Mouse (Mus musculus): ENCODE results near the gene Tmod3.
"Not testable (repeated sequence)": the region's sequence is repeated elsewhere in the genome, so short reads cannot be mapped to it uniquely, and the experiment has no call there.

The Tmod3 gene

DNA sequence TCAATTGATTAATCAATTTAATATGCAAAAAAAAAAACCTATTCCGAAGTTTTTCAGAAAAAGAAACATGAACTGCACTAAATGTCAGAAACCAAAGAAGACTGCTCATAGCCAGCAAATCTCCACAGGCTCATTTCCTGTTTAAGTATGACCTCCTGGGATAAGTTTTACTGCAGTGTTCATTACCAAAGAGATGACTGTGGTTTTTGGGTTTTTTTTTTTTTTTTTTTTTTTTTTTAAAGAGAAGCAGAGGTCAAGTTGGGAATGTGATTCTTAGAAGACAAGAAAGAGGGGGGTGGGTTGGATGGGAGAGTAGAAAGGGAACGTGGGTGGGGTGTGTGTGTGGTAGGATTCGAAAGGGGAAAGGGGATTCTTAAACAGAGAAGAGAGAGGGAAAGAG, 1.1 kb downstream of the Tmod3 start:
- peak; percentile 24 for DNase-seq (ENCODE audit: inconsistent ontology term)

DNA sequence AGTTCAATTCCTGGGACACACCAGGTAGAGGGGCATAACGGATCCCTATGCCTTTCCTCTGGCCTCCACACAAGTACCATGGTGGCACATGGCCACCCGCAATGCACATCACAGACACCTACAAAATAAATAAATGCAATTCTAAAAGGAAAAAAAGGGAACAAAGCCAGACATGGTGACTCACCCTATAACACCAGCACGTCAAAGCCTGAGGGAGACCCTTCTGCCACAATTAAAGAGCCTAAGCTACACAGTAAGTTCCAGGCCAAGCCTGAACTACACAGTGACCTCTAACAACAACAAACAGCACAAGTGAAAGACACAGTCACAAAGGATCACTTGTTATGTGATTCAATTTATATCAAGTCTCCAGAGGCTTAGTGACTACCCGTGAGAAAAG, 5.7 kb downstream of the Tmod3 start:
- no peak for DNase-seq (ENCODE audit: inconsistent ontology term)

DNA sequence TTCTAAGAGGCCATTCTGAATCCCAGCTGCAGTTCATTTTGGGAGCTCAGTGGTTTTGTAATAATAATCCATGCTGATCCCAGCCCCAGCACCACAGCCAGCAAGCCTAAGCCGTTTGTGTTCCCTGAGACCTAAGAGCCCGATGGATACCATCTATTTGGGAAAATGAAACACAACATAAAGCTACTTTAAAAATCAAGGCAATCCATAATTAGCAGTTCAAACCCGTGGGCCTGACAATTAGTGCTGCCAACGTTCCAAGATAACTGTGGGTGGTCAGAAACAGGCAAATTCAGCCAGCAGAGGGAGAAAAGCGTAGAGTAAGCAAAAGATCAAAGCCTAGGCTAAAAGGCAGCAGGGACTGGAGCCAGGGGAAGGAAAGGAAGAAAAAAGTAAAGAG, 8.1 kb downstream of the Tmod3 start:
- no peak for DNase-seq (ENCODE audit: inconsistent ontology term)

DNA sequence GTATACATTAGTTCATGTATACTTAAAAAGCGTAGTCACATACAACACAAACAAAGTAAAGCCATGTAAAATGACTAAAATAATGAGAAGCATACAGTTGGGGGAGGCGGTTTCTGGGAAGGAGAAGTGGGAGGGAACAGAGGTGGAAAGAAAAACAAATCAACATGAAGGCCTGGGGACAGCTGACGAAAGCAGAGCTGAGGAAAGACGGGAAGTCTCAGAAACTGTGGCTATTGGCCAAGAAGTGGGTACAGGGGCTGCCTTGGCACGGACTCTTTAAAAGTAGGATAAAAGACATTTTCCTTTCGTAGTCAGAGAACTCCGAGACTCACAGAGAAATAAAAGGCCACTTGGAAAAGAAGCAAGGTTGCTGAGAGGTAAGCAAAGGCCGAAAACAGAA, 10.4 kb downstream of the Tmod3 start:
- no peak for DNase-seq (ENCODE audit: inconsistent ontology term)

DNA sequence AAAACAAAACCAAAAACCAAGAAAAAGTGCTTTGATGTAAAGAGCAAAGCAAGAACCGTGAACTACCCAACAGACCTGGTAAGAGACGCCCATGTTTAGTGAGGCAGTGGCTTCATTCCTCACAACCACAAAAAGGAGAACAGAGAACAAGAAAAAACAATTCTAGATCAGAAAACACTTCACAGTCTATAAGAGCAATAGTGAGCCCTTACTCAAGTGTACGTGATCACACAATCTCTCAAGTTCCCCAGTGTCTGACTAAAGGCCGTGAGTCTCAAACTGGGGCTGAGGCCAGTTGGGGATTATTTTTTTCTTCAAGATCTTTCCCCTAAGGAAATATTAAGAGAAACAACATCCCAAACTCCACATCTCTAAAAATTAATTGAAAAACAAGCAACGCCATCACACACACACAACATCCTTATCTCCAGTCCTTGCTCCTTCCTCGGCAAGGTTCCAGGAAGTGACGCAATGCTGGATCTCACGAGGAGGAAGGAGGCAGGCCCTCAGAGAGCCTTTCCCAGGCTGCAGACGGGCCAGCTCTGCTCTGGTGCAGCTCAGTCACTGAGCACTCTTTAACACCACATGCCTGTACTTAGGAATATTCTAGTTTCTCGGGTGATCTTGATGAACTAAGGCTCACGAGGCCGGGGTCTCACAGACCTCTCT, 12.4 kb downstream of the Tmod3 start:
- no peak for DNase-seq (ENCODE audit: inconsistent ontology term)

DNA sequence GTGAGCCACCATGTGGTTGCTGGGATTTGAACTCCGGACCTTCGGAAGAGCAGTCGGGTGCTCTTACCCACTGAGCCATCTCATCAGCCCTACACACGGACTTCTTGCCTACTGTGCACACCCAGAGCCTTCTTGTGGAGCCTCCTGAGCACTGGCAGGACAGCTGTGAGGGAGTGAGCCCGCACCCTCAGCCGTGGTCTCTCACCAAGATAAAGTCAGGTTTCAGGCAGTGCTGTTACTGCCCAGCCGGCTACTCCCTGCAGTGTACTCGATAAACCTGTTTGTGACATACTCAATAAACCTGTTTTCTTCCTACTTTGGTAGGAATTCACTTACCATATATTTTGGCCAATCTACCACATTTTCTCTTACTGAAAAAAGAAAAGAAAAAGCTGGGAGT, 13.9 kb downstream of the Tmod3 start:
- no peak for DNase-seq (ENCODE audit: inconsistent ontology term)

DNA sequence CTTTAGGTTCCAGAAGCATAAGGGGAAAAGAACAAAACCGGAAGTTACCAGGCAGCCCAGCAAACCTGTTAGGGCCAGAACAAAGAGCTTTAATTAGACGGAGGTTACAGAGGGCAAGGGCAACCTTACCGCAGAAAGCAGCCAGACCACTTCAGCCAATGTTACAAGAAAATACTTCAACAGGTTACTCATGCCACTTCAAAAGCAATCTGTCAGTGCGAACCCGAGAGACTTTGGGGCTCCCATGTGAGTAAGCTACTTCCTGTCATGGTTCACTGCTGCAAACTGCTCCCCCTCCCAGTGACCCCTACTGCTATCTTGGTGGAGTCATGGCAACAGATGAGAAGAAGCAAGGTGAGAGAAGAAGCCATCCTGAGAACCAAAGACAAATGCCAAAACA, 18.0 kb downstream of the Tmod3 start:
- DNase-seq (ENCODE audit: inconsistent ontology term) = peak; percentile 85

DNA sequence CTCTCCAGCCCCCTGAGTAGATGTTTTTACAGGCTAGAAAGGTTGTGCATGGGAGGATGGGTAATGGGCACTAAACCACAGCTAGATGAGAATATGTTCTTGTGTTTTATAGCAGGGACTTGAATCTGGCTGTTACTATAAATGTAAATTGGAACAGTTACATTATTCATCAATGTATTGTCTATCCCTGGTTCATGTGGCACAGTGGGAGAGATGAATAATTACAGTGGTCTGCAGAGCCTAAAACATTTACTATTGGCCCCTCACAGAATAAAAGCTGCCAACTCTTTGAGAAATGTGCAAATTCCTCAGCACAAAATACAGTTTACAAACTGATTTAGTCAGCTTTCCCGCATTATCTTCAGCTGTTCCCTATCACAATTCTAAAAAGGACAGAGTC, 23.0 kb downstream of the Tmod3 start:
- peak; percentile 32 for DNase-seq (ENCODE audit: inconsistent ontology term)

DNA sequence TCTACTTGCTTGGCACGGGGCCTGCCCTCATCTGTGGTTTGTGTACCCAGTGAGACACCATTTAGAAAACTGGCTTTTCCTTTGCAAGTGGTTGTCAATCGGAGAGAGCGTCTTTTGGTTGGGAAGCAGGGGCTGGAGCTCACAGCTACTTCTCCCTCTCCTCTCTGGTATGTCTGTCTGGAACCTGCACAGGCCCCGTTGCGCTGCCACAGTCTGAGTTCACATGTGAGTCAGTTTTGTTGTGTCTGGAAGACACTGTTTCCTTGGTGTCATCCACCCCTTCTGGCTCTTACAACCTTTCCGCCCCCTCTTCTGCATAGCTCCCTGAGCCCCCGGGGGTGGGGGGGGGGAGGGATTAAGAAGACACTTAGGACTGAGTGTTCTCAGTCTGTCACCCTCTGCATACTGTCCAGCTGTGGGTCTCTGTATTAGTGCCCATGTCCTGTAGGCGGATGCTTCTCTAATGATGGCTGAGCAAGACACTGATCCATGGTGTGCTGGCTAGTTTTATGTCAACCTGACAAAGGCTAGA, 25.0 kb downstream of the Tmod3 start:
- DNase-seq (ENCODE audit: inconsistent ontology term) = peak; percentile 71

DNA sequence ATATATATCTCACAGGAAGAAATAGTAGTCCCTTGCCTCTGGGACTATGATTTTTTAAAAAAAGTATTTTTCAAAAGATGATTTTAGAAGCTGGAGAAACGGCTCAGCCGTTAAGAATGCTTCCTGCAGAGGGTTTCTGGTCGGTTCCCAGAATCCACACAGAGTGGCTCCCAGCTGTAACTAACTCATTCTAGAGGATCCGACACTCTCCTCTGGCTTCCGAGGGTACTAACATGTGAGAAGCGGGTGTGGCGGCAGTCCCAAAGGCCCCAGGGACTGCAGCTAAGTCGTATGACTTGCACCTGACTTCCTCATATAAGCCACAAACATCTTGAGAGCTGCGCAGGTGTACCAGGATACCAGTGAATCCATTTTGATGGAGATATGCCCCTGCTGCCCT, 26.5 kb downstream of the Tmod3 start:
- not testable (repeated sequence) for DNase-seq (ENCODE audit: inconsistent ontology term)

DNA sequence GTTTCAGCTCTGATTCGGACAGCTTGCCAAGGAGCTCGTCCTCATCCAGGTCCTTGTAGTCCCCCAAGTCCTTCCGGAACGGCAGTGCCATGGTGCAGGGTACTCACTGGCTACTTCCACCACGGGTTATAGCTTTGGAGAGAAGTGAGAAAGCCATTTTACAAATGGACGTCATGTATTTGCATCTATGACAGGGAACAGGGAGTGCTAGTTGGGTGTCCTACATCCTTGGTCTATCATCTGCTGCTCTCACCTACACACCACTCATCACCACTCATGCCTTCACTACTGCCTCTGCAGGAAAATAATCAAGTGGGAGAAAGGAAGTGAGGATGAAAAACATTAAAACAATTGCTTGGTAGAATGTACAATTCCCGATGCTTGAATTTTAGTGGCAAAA, 27.0 kb downstream of the Tmod3 start:
- no peak for DNase-seq (ENCODE audit: inconsistent ontology term)

DNA sequence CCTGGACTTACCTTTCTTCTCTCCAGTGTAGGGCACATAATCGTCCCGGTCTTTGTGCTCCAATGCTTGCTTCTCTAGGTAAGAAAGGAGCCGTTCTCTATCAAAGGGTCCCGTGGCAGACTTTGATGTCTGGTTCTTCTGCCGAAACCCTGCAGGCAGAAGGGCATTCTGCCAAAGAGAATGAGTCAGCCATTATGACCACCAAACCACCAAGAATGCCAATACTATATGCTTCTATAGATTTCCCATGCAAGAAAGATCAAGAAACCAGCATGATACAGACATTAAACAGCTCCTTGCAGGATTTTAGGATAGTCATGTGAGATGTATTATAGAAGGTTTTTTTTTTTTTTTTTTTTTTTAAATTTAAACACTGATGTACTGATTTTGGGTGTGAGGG, 30.1 kb downstream of the Tmod3 start:
- DNase-seq (ENCODE audit: inconsistent ontology term) = peak; percentile 65

DNA sequence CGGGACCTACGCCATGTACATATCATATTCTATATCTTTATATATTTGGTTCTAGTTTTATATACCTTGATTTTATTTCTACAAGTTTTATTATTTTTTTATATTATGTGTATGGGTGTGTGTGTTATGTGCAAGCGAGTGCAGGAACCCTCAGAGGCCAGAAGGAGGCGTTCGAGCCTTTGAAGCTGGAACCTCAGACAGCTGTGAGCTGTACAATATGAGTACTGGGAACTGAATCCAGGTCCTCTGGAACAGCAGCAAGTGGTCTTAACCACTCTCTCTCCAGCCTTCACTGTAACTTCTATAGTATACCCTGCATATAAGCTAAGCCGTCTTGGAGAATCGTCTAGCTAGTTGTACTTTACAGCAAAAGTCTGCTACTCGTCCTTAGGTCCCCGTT, 31.4 kb downstream of the Tmod3 start:
- DNase-seq (ENCODE audit: inconsistent ontology term) = no peak

DNA sequence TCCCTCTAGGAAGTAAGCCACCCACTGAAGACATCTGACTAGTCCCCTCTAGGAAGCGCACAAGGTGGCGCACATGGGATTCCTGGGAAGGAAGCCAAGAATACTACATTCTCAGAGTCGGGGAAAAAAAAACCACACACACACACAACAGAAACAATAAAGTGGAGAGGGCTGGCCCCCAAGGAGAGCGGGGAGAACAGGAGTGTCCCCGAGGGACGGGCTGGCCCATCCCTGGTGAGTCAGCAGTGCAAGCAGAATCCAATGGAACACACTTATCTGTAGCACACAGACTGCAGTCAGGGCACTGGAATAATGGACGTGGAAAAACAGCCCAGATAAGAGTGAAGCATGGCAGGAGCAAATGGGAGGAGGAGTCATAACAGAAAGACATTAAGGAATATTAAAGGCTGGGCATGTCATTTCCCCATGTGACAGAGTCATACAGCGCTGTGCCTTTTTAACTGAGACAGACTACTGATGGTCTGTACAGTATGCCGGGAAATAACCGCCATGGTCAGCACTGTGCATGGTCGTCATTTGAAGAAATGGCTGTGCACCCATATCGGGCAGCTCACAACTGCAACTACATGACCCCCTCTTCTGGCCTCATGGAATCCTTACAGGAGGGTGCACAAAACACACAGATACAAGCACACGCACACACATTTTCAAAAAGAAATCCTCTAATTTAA, 31.9 kb downstream of the Tmod3 start:
- peak; percentile 32 for DNase-seq (ENCODE audit: inconsistent ontology term)

DNA sequence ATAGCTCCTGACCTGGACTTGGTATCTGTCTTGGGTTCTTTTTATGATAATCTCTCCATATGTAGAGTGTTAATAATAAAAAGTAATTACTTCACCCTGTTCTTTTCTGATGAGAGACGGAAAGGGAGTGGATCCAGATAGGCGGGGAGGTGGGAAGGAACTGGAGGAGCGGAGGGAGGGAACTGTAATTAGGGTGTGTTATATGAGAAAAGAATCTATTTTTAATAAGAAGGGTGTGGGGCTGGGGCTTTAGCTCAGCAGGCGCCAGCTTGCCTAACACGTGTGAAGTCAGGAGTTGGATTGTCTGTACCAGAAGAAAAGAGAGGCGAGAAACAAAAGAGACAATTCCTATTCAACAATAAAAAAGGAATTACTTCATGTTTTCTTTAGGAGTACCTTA, 35.8 kb downstream of the Tmod3 start:
- DNase-seq (ENCODE audit: inconsistent ontology term) = no peak

DNA sequence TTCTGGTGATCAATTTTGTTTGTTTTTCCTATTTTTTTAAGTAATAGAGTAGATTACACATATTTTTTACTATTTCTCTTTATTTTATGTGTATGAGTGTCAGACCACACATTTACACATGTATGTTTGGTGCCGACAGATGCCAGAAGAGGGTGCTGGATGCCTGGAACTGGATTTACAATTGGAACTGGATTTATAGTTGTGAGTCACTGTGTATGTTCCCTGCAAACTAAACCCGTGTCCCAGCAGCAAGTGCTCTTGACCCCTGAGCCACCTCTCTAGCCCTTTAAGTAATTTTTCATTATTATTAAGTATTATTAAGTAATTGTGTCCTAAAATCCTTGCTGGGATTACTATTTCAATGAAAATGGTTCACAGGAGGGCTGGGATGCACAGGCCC, 37.2 kb downstream of the Tmod3 start:
- no peak for DNase-seq (ENCODE audit: inconsistent ontology term)

DNA sequence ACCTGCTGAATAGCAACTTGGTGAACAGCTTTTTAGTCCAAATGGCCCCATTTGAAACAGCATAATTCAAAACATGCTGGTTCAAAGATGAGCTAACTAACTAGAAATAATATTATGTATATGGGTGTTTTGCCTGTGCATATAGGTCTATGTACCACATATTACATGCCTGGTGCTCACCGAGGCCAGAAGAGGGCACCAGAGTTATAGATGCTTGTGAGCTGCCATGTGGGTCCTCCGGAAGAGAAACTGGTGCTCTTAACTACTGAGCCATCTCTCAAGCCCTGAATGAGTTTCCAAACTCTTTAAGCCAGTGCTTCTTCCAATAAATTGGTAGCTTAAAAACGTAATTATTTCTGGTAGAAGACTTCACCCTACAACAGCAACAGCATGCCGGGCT, 37.7 kb downstream of the Tmod3 start:
- peak; percentile 35 for DNase-seq (ENCODE audit: inconsistent ontology term)

DNA sequence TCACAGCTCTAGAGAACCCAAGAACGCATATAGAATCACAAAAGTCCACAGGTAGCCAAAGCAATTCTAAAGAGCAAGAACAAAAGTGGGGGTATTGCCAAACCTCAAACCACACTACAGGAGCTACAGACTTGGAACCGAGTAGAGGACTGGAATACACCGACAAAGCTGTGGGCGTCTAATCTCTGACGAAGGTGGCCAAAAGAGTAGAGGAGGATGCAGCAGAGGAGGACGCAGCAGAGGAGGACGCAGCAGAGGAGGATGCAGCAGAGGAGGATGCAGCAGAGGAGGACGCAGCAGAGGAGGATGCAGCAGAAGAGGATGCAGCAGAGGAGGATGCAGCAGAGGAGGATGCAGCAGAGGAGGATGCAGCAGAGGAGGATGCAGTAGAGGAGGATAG, 38.5 kb downstream of the Tmod3 start:
- DNase-seq (ENCODE audit: inconsistent ontology term) = no peak

DNA sequence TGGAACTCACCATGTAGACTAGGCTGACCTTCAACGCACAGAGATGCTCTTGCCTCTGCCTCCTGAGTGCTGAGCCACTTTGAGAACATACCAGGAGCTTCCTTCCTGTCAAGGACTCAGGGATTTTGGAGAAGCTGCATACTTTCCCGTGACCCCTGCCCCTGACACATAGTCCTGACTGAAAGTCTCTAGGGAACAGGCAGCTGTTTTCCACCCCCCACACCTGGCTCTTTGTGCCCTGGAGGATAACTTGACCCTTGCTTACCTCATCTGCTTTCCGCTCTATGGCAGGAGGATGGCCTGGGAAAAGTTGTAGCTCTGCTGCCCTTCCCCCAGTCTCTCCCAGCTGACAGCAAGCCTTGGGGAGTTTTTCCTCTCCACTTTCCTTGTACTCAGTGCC, 41.7 kb downstream of the Tmod3 start:
- no peak for DNase-seq (ENCODE audit: inconsistent ontology term)

DNA sequence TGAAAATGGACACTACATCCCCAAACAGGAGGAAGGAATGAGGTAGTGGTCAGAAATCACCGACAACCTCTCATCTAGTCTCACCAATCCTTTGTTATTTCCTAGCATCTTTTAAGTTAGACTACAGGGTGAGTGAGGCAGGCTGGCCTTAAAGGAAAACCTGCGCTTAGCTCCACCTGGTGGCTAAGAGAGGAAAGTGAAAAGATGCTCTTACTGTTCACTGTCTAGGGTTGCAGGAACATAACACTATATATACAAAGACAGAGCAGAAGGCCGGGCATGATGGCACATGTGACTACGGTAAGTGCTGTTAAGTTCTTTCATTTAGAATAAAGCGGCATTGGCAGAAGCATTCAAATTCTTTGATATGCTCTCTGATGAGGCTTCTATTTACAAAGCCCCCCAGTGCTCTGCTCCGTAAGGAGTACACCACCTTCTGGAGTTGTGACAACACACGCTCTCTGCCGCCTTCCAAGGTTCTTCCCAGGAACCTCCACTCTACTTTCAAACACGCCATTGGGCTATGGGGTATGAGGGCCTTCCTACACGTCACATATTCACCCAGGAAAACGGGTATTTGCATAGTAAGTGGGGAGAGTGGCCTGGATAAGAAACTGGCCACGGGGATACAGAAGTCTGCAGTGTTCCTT, 43.9 kb downstream of the Tmod3 start:
- DNase-seq (ENCODE audit: inconsistent ontology term) = peak; percentile 27

DNA sequence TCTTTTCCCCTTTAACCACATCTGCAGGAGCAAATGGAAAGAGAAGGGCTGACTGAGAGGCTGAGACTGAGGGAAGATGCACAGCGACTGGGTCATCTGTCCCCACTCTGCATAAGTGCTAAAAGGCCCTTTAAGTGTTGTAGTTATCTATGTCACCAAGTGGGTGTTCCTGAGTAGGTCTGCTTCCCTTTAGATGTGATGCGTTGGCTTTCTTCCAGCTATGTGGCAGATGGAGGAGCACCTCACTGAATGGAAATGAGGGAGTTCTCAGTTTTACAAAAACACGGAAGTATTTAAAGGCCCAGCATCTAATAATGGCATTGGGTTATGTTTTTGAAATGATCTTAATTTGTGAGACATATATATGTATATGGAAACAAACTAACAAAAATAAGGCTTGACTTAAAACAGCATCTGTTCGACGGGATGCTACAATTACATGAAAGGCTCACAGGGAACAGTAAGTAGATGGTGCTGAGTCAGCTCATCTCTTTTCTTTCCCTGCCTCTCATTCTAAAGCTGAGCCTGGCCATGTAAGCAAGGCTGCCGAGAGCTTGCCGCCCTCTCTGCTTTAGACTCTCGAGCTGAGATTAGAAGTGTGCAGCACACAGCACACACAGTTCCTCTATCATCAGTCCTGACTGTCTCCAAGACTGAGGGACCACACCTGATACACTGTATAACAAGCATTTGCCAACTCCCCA, 48.1 kb downstream of the Tmod3 start:
- DNase-seq (ENCODE audit: inconsistent ontology term) = no peak

DNA sequence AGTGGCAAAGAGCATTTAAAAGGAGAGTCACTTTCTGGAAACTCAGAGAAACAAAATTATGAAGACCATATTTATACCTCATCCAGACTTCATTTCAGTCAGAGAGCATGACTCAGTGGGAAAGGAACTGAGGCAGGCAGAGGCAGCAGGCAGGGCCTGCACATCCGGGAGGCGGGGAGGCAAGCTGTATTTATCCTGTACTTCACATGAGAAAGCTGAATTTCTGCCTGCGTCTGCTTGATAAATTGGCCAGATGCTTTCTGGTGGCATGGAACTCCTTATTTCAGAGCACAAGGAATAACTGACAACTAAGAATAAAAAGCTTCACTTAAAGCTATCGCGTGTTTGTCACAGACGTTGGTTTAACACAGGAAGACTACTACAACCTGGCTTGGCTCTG, 55.1 kb downstream of the Tmod3 start:
- no peak for DNase-seq (ENCODE audit: inconsistent ontology term)

Data from Muller cell, postnatal 12 days (primary cell).